Mouse (Mus musculus): ENCODE measurements at regions not wholly inside any gene's neighbourhood (a gene's known extent, or its start where the extent isn't known, plus 50 kb on each side); places are given as distances from the start of the nearest gene placed in this dataset.

DNA sequence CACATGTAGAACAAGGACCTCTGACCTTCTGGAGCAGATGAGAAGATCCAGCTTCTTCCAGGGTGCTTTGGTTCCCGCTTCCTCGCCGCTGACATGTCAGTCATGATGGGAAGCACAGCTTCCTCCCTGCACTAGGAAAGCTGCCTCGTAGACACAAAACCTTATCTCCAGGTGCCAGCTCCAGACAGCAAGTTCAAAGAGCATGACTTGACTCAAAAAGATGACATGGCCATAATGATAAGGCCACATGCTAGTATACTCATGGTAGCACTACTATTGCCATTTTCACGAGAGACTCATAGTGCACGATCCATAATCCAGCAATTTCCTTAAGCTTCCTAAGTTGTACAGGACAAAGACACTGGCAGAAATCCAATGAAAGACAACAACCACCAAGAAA lies 272.1 kb downstream of the Gm9195 start:
- DNase-seq (ENCODE audit: low spot score in 2 of 2), result no peak

GRCm38 (mm10) chr14:72200307-72200706 lies 291.3 kb downstream of the Gm9195 start:
- no peak for DNase-seq (ENCODE audit: low spot score in 2 of 2)

- DNase-seq (ENCODE audit: low spot score in 2 of 2), result no peak
These were observed 291.7 kb downstream of the Gm9195 start for GRCm38 (mm10) chr14:72199900-72200299.

GRCm38 (mm10) chr14:72197972-72198371 lies 293.7 kb downstream of the Gm9195 start:
- no peak for DNase-seq (ENCODE audit: low spot score in 2 of 2)

GRCm38 (mm10) chr14:72187329-72187984 lies 304.2 kb downstream of the Gm9195 start:
- peak; percentile 67 to 70 for DNase-seq (ENCODE audit: low spot score in 2 of 2)

- DNase-seq (ENCODE audit: low spot score in 2 of 2), result no peak
These were observed 315.9 kb downstream of the Gm9195 start for GRCm38 (mm10) chr14:72175751-72176150.

- DNase-seq (ENCODE audit: low spot score in 2 of 2), result no peak
These were observed 318.9 kb downstream of the Gm9195 start for GRCm38 (mm10) chr14:72172549-72173405.

DNA sequence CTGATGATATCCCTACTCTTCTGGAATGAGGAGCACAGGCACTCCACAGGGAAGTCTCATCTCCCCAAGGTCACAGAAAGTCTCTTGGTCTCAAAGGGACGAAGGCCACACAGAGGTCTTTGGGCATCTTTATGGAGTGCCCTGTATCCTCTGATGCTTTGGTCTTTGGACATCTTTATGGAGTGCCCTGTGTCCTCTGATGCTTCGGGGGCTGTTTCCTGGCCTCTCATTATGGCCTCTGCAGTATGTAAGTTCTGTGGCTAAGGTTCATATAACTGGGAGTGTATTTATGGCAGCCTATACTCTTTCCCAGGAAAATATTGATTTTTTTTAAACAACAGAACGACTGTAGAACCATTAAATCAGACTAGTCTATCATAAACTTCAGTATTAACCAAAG lies 319.9 kb downstream of the Gm9195 start:
- DNase-seq (ENCODE audit: low spot score in 2 of 2), result no peak

- no peak for DNase-seq (ENCODE audit: low spot score in 2 of 2)
These were observed 332.9 kb downstream of the Gm9195 start for GRCm38 (mm10) chr14:72158537-72159323.

- no peak for DNase-seq (ENCODE audit: low spot score in 2 of 2)
These were observed 336.3 kb downstream of the Gm9195 start for GRCm38 (mm10) chr14:72155197-72155907.

DNA sequence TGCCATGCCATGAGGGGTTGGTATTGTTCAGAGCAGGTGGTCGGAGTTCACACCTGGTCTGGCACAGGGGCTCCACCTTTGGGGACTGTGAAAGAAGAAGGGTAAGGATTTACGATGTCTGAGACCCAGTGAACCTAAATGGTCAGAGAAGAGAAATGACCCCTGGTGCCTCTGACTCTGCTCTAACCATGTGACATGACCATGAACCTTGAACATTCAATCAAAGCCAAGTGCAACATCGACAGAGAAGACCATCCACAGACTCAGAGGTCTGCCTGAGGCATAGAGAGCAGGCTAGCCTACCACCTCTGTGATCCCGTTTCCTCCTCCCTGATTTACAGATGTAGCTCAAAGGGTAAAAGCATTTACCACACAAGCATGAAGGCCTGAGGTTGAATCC lies 340.0 kb downstream of the Gm9195 start:
- DNase-seq (ENCODE audit: low spot score in 2 of 2), result no peak

DNA sequence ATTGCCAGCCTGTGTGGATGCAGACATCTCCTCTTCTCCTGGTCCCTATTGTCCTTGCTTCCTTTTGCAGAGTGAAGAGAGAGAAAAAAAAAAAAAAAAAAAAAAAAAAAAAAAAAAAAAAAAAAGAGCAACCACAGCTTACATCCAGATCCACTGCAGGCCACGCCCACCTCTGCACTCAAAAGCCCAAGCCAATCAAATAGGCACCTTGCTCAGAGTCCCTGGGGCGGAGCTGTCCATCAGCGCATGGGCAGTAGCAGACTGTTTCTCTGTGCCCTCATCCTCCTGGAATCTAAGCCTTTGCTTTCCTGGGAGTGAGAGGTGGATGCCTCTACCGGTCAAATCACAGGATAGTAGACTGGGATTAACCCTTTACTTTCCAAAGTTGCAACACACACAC lies 342.2 kb downstream of the Gm9195 start:
- DNase-seq (ENCODE audit: low spot score in 2 of 2), result no peak

DNA sequence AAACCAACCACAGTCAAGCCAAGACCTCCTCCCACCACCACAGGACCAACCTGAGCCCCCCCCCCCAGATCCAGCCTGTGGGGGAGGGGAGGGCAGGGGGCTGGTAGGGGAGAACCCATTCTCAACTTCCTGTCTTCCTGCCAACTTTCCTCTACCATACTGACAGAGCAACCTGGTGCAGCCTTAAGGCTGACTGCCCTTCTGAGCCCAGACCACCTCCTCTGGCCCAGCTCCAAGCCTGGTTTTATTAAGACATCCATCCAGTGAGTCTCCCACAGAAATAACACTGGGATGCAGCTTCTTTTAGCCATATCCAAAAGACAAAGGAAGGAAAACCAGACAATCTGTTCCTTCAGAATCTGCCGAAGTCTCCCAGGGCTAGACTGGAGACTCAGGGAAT lies 342.8 kb downstream of the Gm9195 start:
- no peak for DNase-seq (ENCODE audit: low spot score in 2 of 2)

DNA sequence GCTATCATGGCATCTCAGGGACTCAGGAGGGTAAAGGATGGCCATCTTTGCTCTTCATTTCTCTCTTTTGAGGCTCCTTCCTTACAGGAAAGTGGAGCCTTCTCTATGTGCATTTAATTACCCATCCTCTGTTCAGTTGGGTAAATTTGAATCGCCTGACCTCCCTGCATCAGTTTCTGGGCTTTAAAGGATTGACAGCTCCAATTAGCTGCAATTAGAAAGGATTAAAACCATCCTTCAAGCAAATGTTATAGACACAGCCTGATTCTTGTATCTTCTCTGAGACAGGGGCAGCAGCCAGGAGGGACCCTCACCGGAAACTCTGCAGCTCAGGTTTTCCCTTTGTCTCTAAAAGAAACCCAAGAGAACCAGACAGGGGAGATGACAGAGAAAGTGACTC lies 345.3 kb downstream of the Gm9195 start:
- DNase-seq (ENCODE audit: low spot score in 2 of 2), result no peak

DNA sequence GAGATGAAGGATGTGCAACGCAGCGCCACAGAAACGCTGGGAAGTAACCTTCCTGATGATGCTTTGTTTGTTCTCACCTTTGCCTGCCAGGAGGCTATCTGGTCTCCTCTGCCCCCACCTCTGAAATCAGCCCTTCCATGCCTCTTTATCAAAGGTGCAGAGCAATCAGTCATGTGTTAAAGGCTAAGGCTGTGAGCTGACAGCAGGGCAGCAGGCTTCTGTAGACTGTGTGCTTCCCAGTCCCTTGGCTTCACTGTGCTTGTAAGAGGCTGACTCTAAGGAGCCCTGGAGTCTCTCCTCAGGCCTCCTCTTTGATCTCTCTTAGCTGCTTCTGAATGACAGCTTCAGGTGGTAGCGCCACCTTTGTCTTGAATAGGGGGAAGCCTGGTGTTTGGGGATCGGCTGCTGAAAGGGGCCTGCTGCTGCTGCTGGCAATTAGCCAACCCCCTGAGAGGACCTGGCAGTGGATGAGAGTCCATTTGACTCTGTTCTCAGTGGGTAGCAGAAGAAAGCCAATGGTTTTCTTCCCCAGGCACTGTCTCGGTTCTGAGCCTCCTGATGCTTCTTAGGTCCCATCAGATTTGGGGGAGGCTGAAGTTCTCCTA lies 348.7 kb downstream of the Gm9195 start:
- no peak for DNase-seq (ENCODE audit: low spot score in 2 of 2)

- DNase-seq (ENCODE audit: low spot score in 2 of 2), result no peak
These were observed 350.5 kb downstream of the Gm9195 start for GRCm38 (mm10) chr14:72141136-72141535.

DNA sequence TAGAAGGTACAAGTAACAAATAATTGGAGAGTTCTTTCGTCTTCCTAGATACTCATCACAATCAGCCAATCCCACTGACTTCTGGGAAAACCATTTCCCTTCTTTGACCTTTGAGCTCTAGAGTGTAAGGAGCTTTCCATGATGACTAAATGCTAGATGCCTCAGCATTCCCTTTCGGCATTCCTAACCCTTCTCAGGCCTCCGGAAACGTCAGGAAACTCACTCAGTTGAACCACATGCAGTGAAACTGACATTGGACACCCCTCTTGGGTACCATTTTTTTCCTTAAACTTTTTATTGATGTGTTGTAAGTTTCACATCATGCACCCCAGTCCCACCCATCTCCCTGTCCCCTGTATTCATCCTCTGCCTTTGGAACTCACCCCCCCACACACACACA lies 361.5 kb downstream of the Gm9195 start:
- no peak for DNase-seq (ENCODE audit: low spot score in 2 of 2)

DNA sequence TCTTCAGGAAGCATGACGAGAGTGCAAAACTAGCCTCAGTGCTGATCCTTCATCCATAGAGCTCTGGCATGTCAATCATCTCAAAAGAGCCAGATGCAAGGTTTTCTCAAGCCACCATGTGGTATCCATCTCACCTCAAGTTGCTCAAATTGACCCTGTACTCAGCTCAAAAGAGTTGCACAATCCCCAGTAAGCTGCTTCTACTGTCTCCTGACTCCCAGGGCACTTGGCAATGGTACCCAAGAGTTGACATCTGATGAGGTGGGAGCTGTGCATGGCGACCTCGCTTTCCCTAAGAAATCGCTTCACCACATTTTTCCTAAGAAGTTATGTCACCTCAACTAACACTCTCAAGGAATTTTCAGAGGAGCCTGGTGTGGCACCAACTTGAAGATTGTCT lies 369.9 kb downstream of the Gm9195 start:
- DNase-seq (ENCODE audit: low spot score in 2 of 2), result no peak

DNA sequence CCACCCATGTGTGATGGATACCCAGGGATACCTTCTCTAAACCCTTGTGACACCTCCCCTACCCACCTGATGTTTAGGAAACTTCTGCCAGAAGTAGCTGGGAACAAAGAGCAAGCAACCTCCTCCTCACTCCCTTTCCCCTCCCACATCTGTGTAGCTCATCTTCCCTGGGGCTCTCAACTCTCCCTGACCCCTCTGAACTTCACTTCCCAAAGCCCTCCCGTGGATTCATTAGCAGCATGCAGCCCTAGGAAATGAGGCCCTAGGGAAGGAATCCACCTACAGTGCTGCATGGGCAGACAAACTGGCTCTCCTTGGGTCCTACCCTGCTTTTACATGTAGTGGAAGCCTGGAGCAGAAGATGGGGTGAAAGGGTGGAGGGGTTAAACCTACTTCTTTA lies 370.6 kb downstream of the Gm9195 start:
- no peak for DNase-seq (ENCODE audit: low spot score in 2 of 2)

GRCm38 (mm10) chr14:72116842-72117241 lies 374.8 kb downstream of the Gm9195 start:
- no peak for DNase-seq (ENCODE audit: low spot score in 2 of 2)

- no peak for DNase-seq (ENCODE audit: low spot score in 2 of 2)
These were observed 378.2 kb downstream of the Gm9195 start for GRCm38 (mm10) chr14:72113377-72113993.
